18 mouse cellular contexts compared by ENCODE assay signal in the genomic region with DNA sequence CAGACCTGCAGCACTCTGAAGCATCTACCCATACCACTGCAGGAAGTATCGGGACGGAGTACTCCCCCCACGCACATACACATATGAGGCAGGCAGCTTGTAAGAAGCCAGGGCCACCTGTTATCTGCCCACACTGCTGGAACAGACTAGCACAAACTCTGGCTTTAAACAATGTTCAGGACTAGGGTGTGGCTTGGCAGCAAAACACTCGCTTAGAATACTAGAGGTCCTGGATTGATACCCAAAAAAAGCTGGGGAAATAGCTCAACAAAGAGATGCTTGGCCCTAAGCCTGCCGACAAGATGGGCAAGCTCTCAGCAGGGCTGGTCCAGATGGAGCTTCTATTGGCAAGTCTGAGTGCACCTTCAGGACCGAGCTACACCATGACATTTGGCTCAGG. TPM values are rescaled to one million over a fixed set of nuclear protein-coding genes. Genes with fewer than 3 reads are reported as not detected.
A peak's percentile ranks its signal among the peaks of the same experiment; 100 is the strongest.
DNase-seq lines count a peak whose midpoint lies in the region; ATAC-seq and TF ChIP-seq lines count a peak whose summit lies in the region.
"Had no signal": no experiment of that assay in that cellular context is flagged by ENCODE, and none has a peak within 500 bp of the region (broad histone marks: within the 10 kb centered on the region; RNA-seq: fewer than 3 reads in every experiment).

No protein-coding gene starts in this region.

- no peak overlapping the region for H3ac ChIP-seq in myocyte (ENCODE audit: control insufficient read depth, insufficient read length)

- no peak for ATAC-seq in intestine, embryonic 16.5 days
- ATAC-seq in midbrain, postnatal 0 days (ENCODE audit: low FRiP score): no peak

- no peak overlapping the region for H3K4me2 ChIP-seq in myocyte (ENCODE audit: low read depth)
- no peak overlapping the region for H3K4me2 ChIP-seq in intestine, embryonic 16.5 days (ENCODE audit: low read depth, low read length)
- no peak overlapping the region for H3K4me2 ChIP-seq in midbrain, postnatal 0 days (ENCODE audit: low read depth, low read length, poor library complexity, severe bottlenecking)
- H3K4me2 ChIP-seq: hindbrain, embryonic 12.5 days; limb, embryonic 15.5 days; lung, embryonic 15.5 days had no signal

- H3K4me1 ChIP-seq in intestine, embryonic 16.5 days (ENCODE audit: control insufficient read depth, insufficient read depth, low read length): peaks cover 14% of the 10 kb centered on the region; the same call in 1 of the 2 replicates
- peaks cover 11% of the 10 kb centered on the region for H3K4me1 ChIP-seq in midbrain, postnatal 0 days (ENCODE audit: insufficient read depth, low read length)

- no peaks in the 10 kb centered on the region for H3K36me3 ChIP-seq in myocyte (ENCODE audit: control insufficient read depth, insufficient read depth)
- H3K36me3 ChIP-seq in intestine, embryonic 16.5 days (ENCODE audit: control insufficient read depth, insufficient read depth, low read length): no peaks in the 10 kb centered on the region
- H3K36me3 ChIP-seq in midbrain, postnatal 0 days (ENCODE audit: insufficient read depth, low read length): peaks cover 7% of the 10 kb centered on the region; the same call in 1 of the 2 replicates
- H3K36me3 ChIP-seq: G1E; heart, embryonic 10.5 days; hindbrain, embryonic 12.5 days; limb, embryonic 15.5 days; lung, embryonic 15.5 days had no signal

- peak; percentile 14 to 81 for DNase-seq in left cerebral cortex, adult 8-10 months (ENCODE audit: low spot score in 2 of 2)
- DNase-seq in left cerebral cortex, postnatal 4 days: no peak
- peak; percentile 91 for DNase-seq in cerebellum, adult 11-12 months
- DNase-seq in layer of hippocampus, adult 11-12 months (ENCODE audit: low spot score): peak; percentile 86
- DNase-seq in Muller cell, postnatal 12 days (ENCODE audit: inconsistent ontology term): no peak
- DNase-seq in midbrain, postnatal 0 days (ENCODE audit: low spot score): no peak
- DNase-seq: kidney, adult 11 months; thymus, postnatal 36 days had no signal

- no peak overlapping the region for H3K9ac ChIP-seq in intestine, embryonic 16.5 days (ENCODE audit: low read depth, low read length)
- no peak overlapping the region for H3K9ac ChIP-seq in midbrain, postnatal 0 days (replicated peaks; ENCODE audit: low read length, poor library complexity, severe bottlenecking)
- H3K9ac ChIP-seq: hindbrain, embryonic 12.5 days; limb, embryonic 15.5 days; lung, embryonic 15.5 days had no signal

- no peak for TF ChIP-seq CTCF in midbrain, postnatal 0 days (IDR thresholded peaks at IDR 0.05)

- H3K27me3 ChIP-seq in myocyte (ENCODE audit: control insufficient read depth, insufficient read depth, insufficient read length): peaks cover 97% of the 10 kb centered on the region
- peaks cover 44% of the 10 kb centered on the region for H3K27me3 ChIP-seq in intestine, embryonic 16.5 days (replicated peaks; ENCODE audit: control insufficient read depth, insufficient read depth, low read length)
- H3K27me3 ChIP-seq in midbrain, postnatal 0 days (ENCODE audit: insufficient read depth, low read length): peaks cover 9% of the 10 kb centered on the region; the same call in 1 of the 2 replicates

- H3K9me3 ChIP-seq in intestine, embryonic 16.5 days (ENCODE audit: control insufficient read depth, low read length): no peaks in the 10 kb centered on the region
- no peaks in the 10 kb centered on the region for H3K9me3 ChIP-seq in midbrain, postnatal 0 days (ENCODE audit: low read length)
- H3K9me3 ChIP-seq: heart, embryonic 10.5 days; hindbrain, embryonic 12.5 days; limb, embryonic 15.5 days; lung, embryonic 15.5 days had no signal

- H3K79me2 ChIP-seq in myocyte (ENCODE audit: control insufficient read depth, insufficient read depth): no peaks in the 10 kb centered on the region

- TF ChIP-seq POLR2A in myocyte (IDR thresholded peaks at IDR 0.05; ENCODE audit: insufficient read length, low read depth): no peak

- no peak overlapping the region for H3K4me3 ChIP-seq in myocyte
- H3K4me3 ChIP-seq in intestine, embryonic 16.5 days (ENCODE audit: low read length): no peak overlapping the region
- no peak overlapping the region for H3K4me3 ChIP-seq in midbrain, postnatal 0 days (ENCODE audit: low read depth, low read length)
- H3K4me3 ChIP-seq: heart, embryonic 10.5 days; hindbrain, embryonic 12.5 days; limb, embryonic 15.5 days; lung, embryonic 15.5 days; megakaryocyte, embryonic 14.5 days had no signal

- H3K27ac ChIP-seq in intestine, embryonic 16.5 days (ENCODE audit: low read length): no peak overlapping the region
- no peak overlapping the region for H3K27ac ChIP-seq in midbrain, postnatal 0 days (ENCODE audit: low read depth, low read length)
- H3K27ac ChIP-seq: heart, embryonic 10.5 days; hindbrain, embryonic 12.5 days; limb, embryonic 15.5 days; lung, embryonic 15.5 days had no signal

- 68% methylated on average over 6 of the region's 6 CpGs for WGBS in intestine, embryonic 16.5 days
- WGBS in midbrain, postnatal 0 days: 65% methylated on average over 6 of the region's 6 CpGs

- intact Hi-C loops in left cerebral cortex, postnatal 4 days (cut with DNase I): no loop called here

TF ChIP-seq in myocyte, 11 proteins besides CTCF, POLR2A, EP300 and RAD21:
- TF ChIP-seq MYOD1 (IDR thresholded peaks at IDR 0.05; ENCODE audit: control insufficient read depth in 1 of 3, insufficient read length in 2 of 3, low read depth in 2 of 3) (peak in 2 of 3 experiments; percentile 61 to 83), MYOG (IDR thresholded peaks at IDR 0.05; ENCODE audit: control insufficient read depth in 1 of 3, insufficient read depth in 1 of 3, insufficient read length in 2 of 3, low read depth in 2 of 3) (peak in 1 of 3 experiments; percentile 16), TCF12 (IDR thresholded peaks at IDR 0.05; ENCODE audit: insufficient read depth, poor library complexity, severe bottlenecking) (no peak), E2F4 (IDR thresholded peaks at IDR 0.05; ENCODE audit: insufficient read depth) (no peak)

RNA-seq across cellular contexts. Expression of gene Panx2, which starts 4.0 kb away (rescaled TPM):
- 100 to 1,000 TPM; 108 to 121 (median 111) TPM for total RNA-seq in left cerebral cortex, adult 8-10 months (2022)
- total RNA-seq in left cerebral cortex, postnatal 4 days (2021): 10 to 100 TPM; 52.1 to 60.6 TPM
- polyA plus RNA-seq in myocyte (2012; fragmentation: generic; extraction: Trizol): not detected
- polyA plus RNA-seq in intestine, embryonic 16.5 days (2015; fragmentation: Nextera tagmentation; extraction: Ambion mirVana): 0.38 and 0.68 TPM in 2 replicates
- total RNA-seq in midbrain, postnatal 0 days (2014; rRNA removed): 14.4 and 16.4 TPM in 2 replicates
- 9.3 and 13.3 TPM in 2 replicates for polyA plus RNA-seq in midbrain, postnatal 0 days (2015; fragmentation: Nextera tagmentation; extraction: Ambion mirVana)
- total RNA-seq: gastrocnemius, adult 18-20 months had no signal
- polyA plus RNA-seq: C2C12 had no signal

RNA-seq across cellular contexts. Expression of gene Trabd, which starts 11.4 kb away (rescaled TPM):
- total RNA-seq in left cerebral cortex, adult 8-10 months (2022): 10 to 100 TPM; 17.3 to 21.8 (median 18.0) TPM
- total RNA-seq in left cerebral cortex, postnatal 4 days (2021): 10 to 100 TPM; 27.7 to 28.2 TPM
- 68.2 TPM for polyA plus RNA-seq in myocyte (2012; fragmentation: generic; extraction: Trizol)
- polyA plus RNA-seq in intestine, embryonic 16.5 days (2015; fragmentation: Nextera tagmentation; extraction: Ambion mirVana): 53.2 and 56.4 TPM in 2 replicates
- 32.9 and 48.6 TPM in 2 replicates for total RNA-seq in midbrain, postnatal 0 days (2014; rRNA removed)
- polyA plus RNA-seq in midbrain, postnatal 0 days (2015; fragmentation: Nextera tagmentation; extraction: Ambion mirVana): 21.6 and 23.6 TPM in 2 replicates

RNA-seq across cellular contexts. Expression of gene Selenoo, which starts 25.3 kb away (rescaled TPM):
- 10 to 100 TPM; 22.7 to 27.6 (median 24.7) TPM for total RNA-seq in left cerebral cortex, adult 8-10 months (2022)
- 10 to 100 TPM; 24.6 to 25.7 TPM for total RNA-seq in left cerebral cortex, postnatal 4 days (2021)
- 23.8 TPM for polyA plus RNA-seq in myocyte (2012; fragmentation: generic; extraction: Trizol)
- polyA plus RNA-seq in intestine, embryonic 16.5 days (2015; fragmentation: Nextera tagmentation; extraction: Ambion mirVana): 13.7 and 15.3 TPM in 2 replicates
- 42.3 and 50.0 TPM in 2 replicates for total RNA-seq in midbrain, postnatal 0 days (2014; rRNA removed)
- polyA plus RNA-seq in midbrain, postnatal 0 days (2015; fragmentation: Nextera tagmentation; extraction: Ambion mirVana): 19.0 and 19.4 TPM in 2 replicates

RNA-seq across cellular contexts. Expression of gene Tubgcp6, which starts 59.4 kb away (rescaled TPM):
- 10 to 100 TPM; 27.2 to 30.8 (median 28.6) TPM for total RNA-seq in left cerebral cortex, adult 8-10 months (2022)
- 10 to 100 TPM; 36.9 to 42.1 TPM for total RNA-seq in left cerebral cortex, postnatal 4 days (2021)
- polyA plus RNA-seq in myocyte (2012; fragmentation: generic; extraction: Trizol): 15.0 TPM
- polyA plus RNA-seq in intestine, embryonic 16.5 days (2015; fragmentation: Nextera tagmentation; extraction: Ambion mirVana): 8.6 and 9.3 TPM in 2 replicates
- 46.1 and 68.0 TPM in 2 replicates for total RNA-seq in midbrain, postnatal 0 days (2014; rRNA removed)
- polyA plus RNA-seq in midbrain, postnatal 0 days (2015; fragmentation: Nextera tagmentation; extraction: Ambion mirVana): 10.8 and 11.0 TPM in 2 replicates

Comparison
In these comparisons a context has a peak if more than half of its experiments do, and no peak if none do; other contexts are left out.
1. DNase-seq: peak in left cerebral cortex, adult 8-10 months (2 of 2), cerebellum, adult 11-12 months (single experiment) and layer of hippocampus, adult 11-12 months (single experiment); none in left cerebral cortex, postnatal 4 days (single experiment), Muller cell, postnatal 12 days (single experiment) and midbrain, postnatal 0 days (single experiment).